Mouse (Mus musculus) liver, postnatal 0 days (tissue): ENCODE results near the gene Tff3. TPM values are rescaled to one million over a fixed set of nuclear protein-coding genes. Genes with fewer than 3 reads are reported as not detected.
A peak's percentile ranks its signal among the peaks of the same experiment; 100 is the strongest.

Experiments
- ATAC-seq: fragments of 200-750 bp; cut with Nextera tagmentation; 2 replicates; pipeline ENCODE4 v1.8.0; 2017; ENCODE audit warnings: mild to moderate bottlenecking, moderate library complexity
- DNase-seq: peaks from one replicate; pipeline ENCODE4 v3.0.0-alpha.2; 2016
- H3K27ac ChIP-seq: fragments of 300-500 bp; sonication (generic); 2 replicates; pipeline ENCODE4 v1.5.1; 2014; ENCODE audit warnings: antibody characterized with exemption, moderate library complexity, mild to moderate bottlenecking, low read depth
- H3K27me3 ChIP-seq: fragments of 300-500 bp; sonication (generic); 2 replicates; pipeline ENCODE4 v1.6.1; 2014; ENCODE audit warnings: low read length, control low read depth, mixed read lengths; ENCODE audit not compliant: insufficient read depth
- H3K36me3 ChIP-seq: fragments of 300-500 bp; sonication (generic); replicated peaks from 2 replicates; pipeline ENCODE4 v1.6.1; 2014; ENCODE audit warnings: mild to moderate bottlenecking, control low read depth, low read length, moderate library complexity, mixed read lengths; ENCODE audit not compliant: insufficient read depth
- H3K4me1 ChIP-seq: fragments of 300-500 bp; sonication (generic); 2 replicates; pipeline ENCODE4 v1.6.1; 2014; ENCODE audit warnings: antibody characterized with exemption, mild to moderate bottlenecking, control low read depth; ENCODE audit not compliant: insufficient read depth
- H3K4me2 ChIP-seq: fragments of 300-500 bp; sonication (generic); 2 replicates; pipeline ENCODE4 v1.6.1; 2014; ENCODE audit warnings: low read depth, mild to moderate bottlenecking, low read length, moderate library complexity, mixed read lengths
- H3K4me3 ChIP-seq: fragments of 300-500 bp; sonication (generic); 2 replicates; pipeline ENCODE4 v1.5.1; 2014; ENCODE audit warnings: low read depth, low read length
- H3K9ac ChIP-seq: fragments of 300-500 bp; sonication (generic); replicated peaks from 2 replicates; pipeline ENCODE4 v1.6.1; 2014; ENCODE audit warnings: mild to moderate bottlenecking, moderate library complexity
- H3K9me3 ChIP-seq: fragments of 300-500 bp; sonication (generic); 2 replicates; pipeline ENCODE4 v1.6.1; 2016; ENCODE audit warnings: mild to moderate bottlenecking, control low read depth, low read length, mixed read lengths
- CTCF ChIP-seq: sonication (generic); IDR thresholded peaks from 2 replicates; pipeline ENCODE4 v1.5.1; 2016; ENCODE audit warnings: antibody characterized with exemption, low read depth
- EP300 ChIP-seq: IDR thresholded peaks from 2 replicates; pipeline ENCODE4 v1.6.1; 2016; ENCODE audit warnings: antibody characterized with exemption, low read depth, mild to moderate bottlenecking
- WGBS: fragments of 180-500 bp; shearing (Covaris S2); extraction: QIAGEN DNeasy Blood & Tissue Kit; methylation state at CpG from one replicate; pipeline ENCODE4 v1.1.7; 2014; ENCODE audit not compliant: insufficient replicate concordance; 5-methylcytosine and 5-hydroxymethylcytosine counted together
- polyA plus RNA-seq: library from polyadenylated mRNA; unstranded; fragments of >200 nt; fragmentation: Nextera tagmentation; extraction: Ambion mirVana; gene quantifications from 2 replicates; pipeline ENCODE4 v1.2.1, GENCODE M21; 2015

Gene Tff3
- polyA plus RNA-seq = 932 and 1,034 TPM in 2 replicates

GRCm38 (mm10) chr17:31129452-31129851, at the start of gene Tff3:
Gene Tff3 (minus strand): TSS chr17:31129646.
- H3K36me3 ChIP-seq = 0 out of 2 replicates have a peak, but pooled peaks cover 7% of the 10 kb centered on the region
- H3K27me3 ChIP-seq = no peaks in the 10 kb centered on the region
- H3K9me3 ChIP-seq = no peaks in the 10 kb centered on the region
- no peaks in the 10 kb centered on the region; the same call in 1 of the 2 replicates for H3K4me1 ChIP-seq
- TF ChIP-seq CTCF (no peak), EP300 (no peak)
- ATAC-seq (peak; percentile 67), DNase-seq (peak; percentile 39)
- H3K9ac ChIP-seq = no peak within 1 kb of the TSS
- H3K4me3 ChIP-seq = peak within 1 kb of the TSS; percentile 18
- peak within 1 kb of the TSS; percentile 44 for H3K4me2 ChIP-seq
- no peak within 1 kb of the TSS for H3K27ac ChIP-seq
- WGBS = 31% methylated on average over 2 of the region's 2 CpGs

GRCm38 (mm10) chr17:31176321-31176720, 46.9 kb upstream of the Tff3 start:
- no peak for DNase-seq
- H3K27me3 ChIP-seq = no peaks in the 10 kb centered on the region
- H3K9ac ChIP-seq = no peak overlapping the region
- H3K4me2 ChIP-seq = no peak overlapping the region
- WGBS = 52% methylated on average over 4 of the region's 4 CpGs
- no peak for ATAC-seq
- no peaks in the 10 kb centered on the region for H3K9me3 ChIP-seq
- H3K27ac ChIP-seq = no peak overlapping the region
- no peak overlapping the region for H3K4me3 ChIP-seq
- no peaks in the 10 kb centered on the region for H3K36me3 ChIP-seq
- TF ChIP-seq EP300 = no peak
- no peak for TF ChIP-seq CTCF
- H3K4me1 ChIP-seq = peaks cover 4% of the 10 kb centered on the region; the same call in 1 of the 2 replicates

GRCm38 (mm10) chr17:31169796-31170195, 40.4 kb upstream of the Tff3 start:
- Histone ChIP-seq H3K4me2 (no peak overlapping the region), H3K36me3 (no peaks in the 10 kb centered on the region), H3K27ac (no peak overlapping the region), H3K4me3 (no peak overlapping the region), H3K4me1 (no peaks in the 10 kb centered on the region), H3K9me3 (no peaks in the 10 kb centered on the region), H3K27me3 (no peaks in the 10 kb centered on the region), H3K9ac (no peak overlapping the region)
- TF ChIP-seq EP300 (no peak), CTCF (no peak)
- ATAC-seq = no peak
- WGBS = 66% methylated on average over 5 of the region's 5 CpGs
- DNase-seq = no peak

- TF ChIP-seq CTCF (no peak), EP300 (no peak)
- H3K9me3 ChIP-seq = no peaks in the 10 kb centered on the region
- WGBS = 60% methylated on average over 6 of the region's 6 CpGs
- no peak within 1 kb of the TSS for H3K4me2 ChIP-seq
- ATAC-seq (no peak), DNase-seq (no peak)
- no peaks in the 10 kb centered on the region for H3K36me3 ChIP-seq
- no peak within 1 kb of the TSS for H3K27ac ChIP-seq
- H3K4me3 ChIP-seq = no peak within 1 kb of the TSS
- H3K9ac ChIP-seq = no peak within 1 kb of the TSS
- no peaks in the 10 kb centered on the region for H3K27me3 ChIP-seq
- no peaks in the 10 kb centered on the region for H3K4me1 ChIP-seq
Observed at GRCm38 (mm10) chr17:31165127-31165526, 35.7 kb upstream of the Tff3 start, which contains the start of gene Tff1. Gene Tff1 (minus strand): TSS chr17:31165277.

GRCm38 (mm10) chr17:31163821-31164220, 34.4 kb upstream of the Tff3 start:
- Histone ChIP-seq H3K36me3 (no peaks in the 10 kb centered on the region), H3K4me3 (no peak overlapping the region), H3K9ac (no peak overlapping the region), H3K27ac (no peak overlapping the region), H3K4me1 (no peaks in the 10 kb centered on the region), H3K4me2 (no peak overlapping the region), H3K9me3 (no peaks in the 10 kb centered on the region), H3K27me3 (no peaks in the 10 kb centered on the region)
- ATAC-seq (no peak), DNase-seq (no peak)
- WGBS = 69% methylated on average over 2 of the region's 2 CpGs
- TF ChIP-seq EP300 (no peak), CTCF (no peak)

- no peaks in the 10 kb centered on the region for H3K9me3 ChIP-seq
- H3K9ac ChIP-seq = no peak overlapping the region
- no peak overlapping the region for H3K4me2 ChIP-seq
- no peaks in the 10 kb centered on the region for H3K27me3 ChIP-seq
- no peak for TF ChIP-seq EP300
- no peak for TF ChIP-seq CTCF
- peak; percentile 31; the same call in 1 of the 2 replicates for ATAC-seq
- DNase-seq = no peak
- H3K27ac ChIP-seq = no peak overlapping the region
- H3K4me1 ChIP-seq = no peaks in the 10 kb centered on the region
- H3K36me3 ChIP-seq = no peaks in the 10 kb centered on the region
- 46% methylated on average over 12 of the region's 12 CpGs for WGBS
- H3K4me3 ChIP-seq = no peak overlapping the region
Observed at GRCm38 (mm10) chr17:31162607-31163006, 33.2 kb upstream of the Tff3 start.
